Mouse (Mus musculus) heart, adult 2 months (tissue): ENCODE measurements around the gene Ciart.

Experiments used
- CTCF ChIP-seq: fragments of 200-600 bp; IDR thresholded peaks from 2 replicates; pipeline ENCODE4 v1.8.1; 2022; ENCODE audit warnings: antibody characterized with exemption, mild to moderate bottlenecking, moderate library complexity
- EP300 ChIP-seq: fragments of 200-500 bp; IDR thresholded peaks from 2 replicates; pipeline ENCODE4 v1.6.1; 2011; ENCODE audit warnings: low read depth, low read length, control low read depth; ENCODE audit not compliant: insufficient read depth
- POLR2A ChIP-seq: fragments of 200-500 bp; IDR thresholded peaks from 2 replicates; pipeline ENCODE4 v1.6.1; 2011; ENCODE audit warnings: mild to moderate bottlenecking, low read depth, low read length, control low read depth; ENCODE audit not compliant: insufficient read depth

DNA sequence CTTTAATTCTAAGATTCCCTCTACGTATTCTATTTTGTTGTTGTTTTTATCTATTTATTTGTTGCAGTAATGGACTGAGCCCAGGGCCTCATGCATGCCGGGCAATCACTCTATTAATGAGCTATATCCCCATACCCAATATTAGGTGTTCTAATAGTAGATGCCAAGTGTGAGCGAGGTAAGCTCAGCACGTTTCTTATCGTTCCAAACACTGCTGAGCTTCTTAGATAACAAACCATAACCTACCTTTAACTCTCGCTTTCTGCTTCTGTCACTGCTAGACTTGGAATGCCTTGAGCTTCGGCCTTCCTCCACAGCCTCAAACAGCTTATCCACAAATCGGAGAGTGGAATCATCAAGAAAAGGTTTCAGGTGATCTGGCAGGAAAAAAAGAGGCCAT is 30.7 kb downstream of the Ciart start:
- TF ChIP-seq CTCF (no peak), POLR2A (no peak), EP300 (no peak)
